Mouse (Mus musculus): ENCODE data around the gene Rsph9. TPM values are rescaled to one million over a fixed set of nuclear protein-coding genes. Genes with fewer than 3 reads are reported as not detected.

Gene Rsph9
- total RNA-seq, 1 experiment from 2014 or later, result 2.1 TPM

GRCm38 (mm10) chr17:46079037-46079436, 65.0 kb downstream of the Rsph9 start:
- ATAC-seq (replicated peaks in 1 of 2; ENCODE audit: insufficient read depth in 1 of 2, low FRiP score in 2 of 2, low TSS enrichment in 1 of 2, low read depth in 1 of 2, poor library complexity in 2 of 2, severe bottlenecking in 2 of 2), result no peak

GRCm38 (mm10) chr17:46077921-46078534, 66.0 kb downstream of the Rsph9 start:
- no peak for ATAC-seq (replicated peaks in 1 of 2; ENCODE audit: insufficient read depth in 1 of 2, low FRiP score in 2 of 2, low TSS enrichment in 1 of 2, low read depth in 1 of 2, poor library complexity in 2 of 2, severe bottlenecking in 2 of 2)

DNA sequence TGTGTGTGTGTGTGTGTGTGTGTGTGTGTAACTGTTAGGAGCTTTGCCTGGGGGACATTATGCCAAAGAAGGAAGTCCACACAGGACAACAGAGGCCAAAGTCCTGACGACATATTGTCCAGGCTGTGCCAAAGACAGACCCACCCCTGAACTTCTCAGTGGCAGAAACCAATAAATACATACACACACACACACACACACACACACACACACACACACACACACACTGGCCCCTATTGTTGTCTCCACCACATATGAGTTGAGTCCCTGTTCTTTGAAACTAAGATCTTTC, 67.8 kb downstream of the Rsph9 start:
- ATAC-seq (replicated peaks in 1 of 2; ENCODE audit: insufficient read depth in 1 of 2, low FRiP score in 2 of 2, low TSS enrichment in 1 of 2, low read depth in 1 of 2, poor library complexity in 2 of 2, severe bottlenecking in 2 of 2), result no peak

DNA sequence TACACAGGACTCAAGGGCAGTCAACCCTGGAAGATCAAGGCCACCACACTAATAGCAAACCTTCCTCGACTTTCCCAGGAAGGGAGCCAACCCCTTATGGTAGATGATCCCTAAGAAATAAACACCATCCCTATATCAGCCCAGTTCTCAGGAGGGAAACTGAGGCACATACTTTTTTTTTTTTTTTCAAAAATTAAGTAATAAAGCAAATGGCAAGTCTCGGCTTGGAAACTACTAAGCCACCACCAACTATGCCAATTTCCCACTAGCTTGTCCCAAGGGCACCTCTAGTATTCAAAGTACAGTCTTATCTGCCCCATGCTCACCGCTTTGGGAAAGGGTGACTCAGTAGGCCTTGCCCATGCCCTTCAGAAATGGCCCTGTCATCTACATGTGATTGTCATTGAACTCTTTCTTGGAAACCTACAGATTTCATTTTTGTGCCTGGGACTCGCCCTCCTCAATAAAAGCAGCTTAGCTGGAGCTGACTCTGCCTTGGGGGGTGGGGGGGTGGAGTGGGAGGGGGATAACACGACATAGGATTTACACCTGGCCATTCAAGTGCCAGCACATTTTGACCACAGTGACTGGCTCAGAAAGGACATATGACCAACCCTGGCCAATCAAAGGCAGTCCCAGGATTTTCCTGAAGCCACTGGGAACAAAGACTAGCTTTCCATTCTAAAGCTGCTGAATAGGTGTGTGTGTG, 68.3 kb downstream of the Rsph9 start:
- ATAC-seq (replicated peaks in 1 of 2; ENCODE audit: insufficient read depth in 1 of 2, low FRiP score in 2 of 2, low TSS enrichment in 1 of 2, low read depth in 1 of 2, poor library complexity in 2 of 2, severe bottlenecking in 2 of 2), result no peak

- ATAC-seq (replicated peaks in 1 of 2; ENCODE audit: insufficient read depth in 1 of 2, low FRiP score in 2 of 2, low TSS enrichment in 1 of 2, low read depth in 1 of 2, poor library complexity in 2 of 2, severe bottlenecking in 2 of 2), result peak; percentile 38 to 54; a peak in 3 of 4 replicates
Observed at GRCm38 (mm10) chr17:46075116-46075485, 68.9 kb downstream of the Rsph9 start.

GRCm38 (mm10) chr17:46074398-46075115, 69.5 kb downstream of the Rsph9 start:
- ATAC-seq (replicated peaks in 1 of 2; ENCODE audit: insufficient read depth in 1 of 2, low FRiP score in 2 of 2, low TSS enrichment in 1 of 2, low read depth in 1 of 2, poor library complexity in 2 of 2, severe bottlenecking in 2 of 2), result peak in 1 of 2 experiments; percentile 1; a peak in 1 of 4 replicates

DNA sequence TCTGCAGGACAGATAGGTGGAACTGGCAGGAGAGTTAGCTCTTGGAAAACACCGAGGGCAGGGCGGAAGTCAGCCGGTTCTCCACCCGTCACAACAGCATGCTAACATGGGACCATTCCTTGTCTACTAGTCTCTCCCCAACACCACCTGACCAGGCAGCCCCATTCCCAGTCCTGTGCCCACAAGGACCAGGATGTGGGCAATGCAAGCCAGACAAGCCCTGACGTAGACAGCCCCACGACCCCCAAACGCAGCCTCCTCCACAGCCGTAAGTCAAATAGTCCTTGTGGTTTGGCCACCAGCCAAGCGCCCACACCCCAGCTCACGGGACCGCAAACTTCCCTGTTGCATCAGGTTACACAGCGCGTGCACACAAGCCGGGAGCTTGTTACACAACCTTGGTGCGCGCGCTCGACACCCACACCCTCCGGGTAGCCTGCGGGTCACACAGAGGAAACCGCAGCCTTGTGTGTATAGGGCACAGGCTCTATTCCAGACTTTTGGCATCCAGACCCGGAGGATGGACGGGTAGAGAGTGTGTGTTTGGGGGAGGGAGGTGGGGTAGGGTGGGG, 70.2 kb downstream of the Rsph9 start:
- peak; percentile 88 to 91 for ATAC-seq (replicated peaks in 1 of 2; ENCODE audit: insufficient read depth in 1 of 2, low FRiP score in 2 of 2, low TSS enrichment in 1 of 2, low read depth in 1 of 2, poor library complexity in 2 of 2, severe bottlenecking in 2 of 2)

Other genes starting within 250 kb of the Rsph9 start
- gene Vegfa, start 111.8 kb downstream of the Rsph9 start, total RNA-seq (2017), result 29.6 and 53.8 TPM in 2 replicates
- 32.8 and 34.5 TPM in 2 replicates for gene Mrps18a, start 33.2 kb downstream of the Rsph9 start, total RNA-seq (2017)
- gene Mad2l1bp, start 9.3 kb upstream of the Rsph9 start, total RNA-seq (2017), result 0.60 and 8.4 TPM in 2 replicates
- gene Gtpbp2, start 16.8 kb upstream of the Rsph9 start, total RNA-seq (2017), result 68.1 and 72.0 TPM in 2 replicates
- 18.2 and 24.1 TPM in 2 replicates for gene Polh, start 58.4 kb upstream of the Rsph9 start, total RNA-seq (2017)
- gene Xpo5, start 58.6 kb upstream of the Rsph9 start, total RNA-seq (2017), result 52.8 and 57.3 TPM in 2 replicates
- 39.4 and 54.0 TPM in 2 replicates for gene Polr1c, start 103.8 kb upstream of the Rsph9 start, total RNA-seq (2017)
- gene Yipf3, start 103.9 kb upstream of the Rsph9 start, total RNA-seq (2017), result 29.2 and 56.5 TPM in 2 replicates
- 0.25 TPM in 1 of 2 replicates, not detected in the other for gene Lrrc73, start 109.3 kb upstream of the Rsph9 start, total RNA-seq (2017)
- gene Tjap1, start 138.8 kb upstream of the Rsph9 start, total RNA-seq (2017), result 9.6 and 30.5 TPM in 2 replicates
- gene Dlk2, start 153.2 kb upstream of the Rsph9 start, total RNA-seq (2017), result not detected in 2 replicates
- gene Abcc10, start 184.1 kb upstream of the Rsph9 start, total RNA-seq (2017), result 1.3 and 2.2 TPM in 2 replicates
- gene Zfp318, start 239.5 kb upstream of the Rsph9 start, total RNA-seq (2017), result 25.3 and 64.6 TPM in 2 replicates

Measured in hematopoietic stem cell, adult 5-6 weeks (primary cell).